Mouse (Mus musculus) forelimb bud, embryonic 11.5 days (tissue): ENCODE results near the gene Ube2h.

ENCODE experiments used
- DNase-seq: peaks from one replicate; pipeline ENCODE4 v3.0.0-alpha.2; 2012; ENCODE audit warnings: low read depth, low spot score

The Ube2h gene

DNA sequence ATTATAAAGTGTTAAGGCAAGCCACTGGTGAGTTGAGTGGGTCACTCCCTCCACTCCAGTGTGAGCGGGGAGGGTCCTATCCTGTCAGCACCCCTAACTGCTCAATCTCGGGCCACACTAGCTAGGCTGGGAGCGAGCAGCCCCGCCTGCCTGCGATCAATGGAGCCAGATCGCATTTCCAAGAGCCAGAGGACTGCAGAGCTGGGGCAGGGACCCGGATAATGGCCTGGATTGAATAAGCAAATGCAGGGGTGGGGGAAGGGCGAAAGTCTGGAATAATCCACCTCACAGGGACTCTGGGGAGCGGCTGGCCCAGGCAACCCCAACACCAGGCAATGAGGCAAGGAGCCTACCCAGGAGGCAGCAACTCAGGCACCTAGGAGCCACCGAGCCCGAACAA lies 137.1 kb downstream of the Ube2h start:
- no peak for DNase-seq

DNA sequence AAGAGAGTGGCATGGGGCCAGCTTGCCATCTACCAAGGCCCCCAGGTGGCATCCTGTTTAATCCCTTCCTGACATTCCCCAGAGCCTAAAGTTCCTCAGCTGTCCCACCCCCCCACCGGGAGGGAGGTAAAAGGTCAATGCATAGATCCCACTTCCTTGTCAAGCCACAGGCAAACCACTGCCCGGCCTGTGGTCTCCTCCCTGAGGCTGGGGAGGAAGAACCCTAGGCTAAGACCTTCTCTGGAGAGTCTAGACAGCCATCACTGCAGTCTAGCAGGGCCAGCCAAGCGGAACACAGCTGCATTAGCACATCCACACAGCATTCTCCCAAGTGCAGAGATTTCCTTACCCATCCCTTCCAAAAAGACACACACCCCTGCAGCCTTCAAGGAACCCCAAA lies 138.0 kb downstream of the Ube2h start:
- DNase-seq: no peak

DNA sequence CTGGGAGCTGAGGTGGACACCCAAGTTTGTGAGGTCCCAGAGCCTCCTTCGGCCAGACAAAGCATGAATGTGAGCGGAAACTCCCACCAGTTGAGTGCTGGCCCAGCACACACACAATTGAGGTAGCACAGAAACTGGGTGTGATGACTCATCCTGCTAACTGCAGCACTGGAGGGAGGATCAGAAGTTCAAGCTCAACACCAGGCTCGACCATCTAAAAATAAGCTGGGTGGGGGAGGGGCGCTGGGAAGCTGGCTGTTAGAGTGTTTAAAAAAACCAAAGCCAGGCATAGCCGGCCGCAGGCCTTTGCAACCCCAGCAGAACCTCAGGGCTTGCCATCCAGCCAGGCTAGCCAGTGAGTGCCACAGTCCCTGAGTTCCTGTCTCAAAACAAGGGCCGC lies 142.2 kb downstream of the Ube2h start:
- DNase-seq: no peak

DNA sequence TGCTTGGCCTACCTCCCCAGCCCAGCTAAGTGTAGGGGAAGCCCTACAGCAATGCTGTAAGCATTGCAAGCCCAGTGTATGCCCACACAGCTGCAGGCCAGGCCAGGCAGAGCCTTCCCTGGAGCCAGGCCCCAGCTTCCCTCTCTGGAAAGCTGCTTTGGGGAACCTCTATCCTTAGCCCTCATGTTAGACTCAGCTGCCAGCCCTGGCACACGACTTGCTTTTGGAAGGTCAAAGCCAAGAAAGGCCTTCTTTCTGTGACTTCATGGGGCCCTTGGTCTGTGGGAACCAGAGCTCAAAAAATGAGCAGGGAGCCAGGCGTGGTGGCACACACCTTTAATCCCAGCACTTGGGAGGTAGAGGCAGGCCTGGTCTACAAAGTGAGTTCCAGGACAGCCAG lies 142.7 kb downstream of the Ube2h start:
- no peak for DNase-seq
